Mouse (Mus musculus): ENCODE results near the gene Gm45713.
"Not testable (repeated sequence)": the region's sequence is repeated elsewhere in the genome, so short reads cannot be mapped to it uniquely, and the experiment has no call there.

The Gm45713 gene

GRCm38 (mm10) chr7:45162996-45163615 is 27.1 kb upstream of the Gm45713 start:
- no peak for DNase-seq (ENCODE audit: extremely low spot score, low read depth, low spot score)

- DNase-seq (ENCODE audit: extremely low spot score, low read depth, low spot score) = no peak
These were observed 26.5 kb upstream of the Gm45713 start for GRCm38 (mm10) chr7:45162551-45162950.

DNA sequence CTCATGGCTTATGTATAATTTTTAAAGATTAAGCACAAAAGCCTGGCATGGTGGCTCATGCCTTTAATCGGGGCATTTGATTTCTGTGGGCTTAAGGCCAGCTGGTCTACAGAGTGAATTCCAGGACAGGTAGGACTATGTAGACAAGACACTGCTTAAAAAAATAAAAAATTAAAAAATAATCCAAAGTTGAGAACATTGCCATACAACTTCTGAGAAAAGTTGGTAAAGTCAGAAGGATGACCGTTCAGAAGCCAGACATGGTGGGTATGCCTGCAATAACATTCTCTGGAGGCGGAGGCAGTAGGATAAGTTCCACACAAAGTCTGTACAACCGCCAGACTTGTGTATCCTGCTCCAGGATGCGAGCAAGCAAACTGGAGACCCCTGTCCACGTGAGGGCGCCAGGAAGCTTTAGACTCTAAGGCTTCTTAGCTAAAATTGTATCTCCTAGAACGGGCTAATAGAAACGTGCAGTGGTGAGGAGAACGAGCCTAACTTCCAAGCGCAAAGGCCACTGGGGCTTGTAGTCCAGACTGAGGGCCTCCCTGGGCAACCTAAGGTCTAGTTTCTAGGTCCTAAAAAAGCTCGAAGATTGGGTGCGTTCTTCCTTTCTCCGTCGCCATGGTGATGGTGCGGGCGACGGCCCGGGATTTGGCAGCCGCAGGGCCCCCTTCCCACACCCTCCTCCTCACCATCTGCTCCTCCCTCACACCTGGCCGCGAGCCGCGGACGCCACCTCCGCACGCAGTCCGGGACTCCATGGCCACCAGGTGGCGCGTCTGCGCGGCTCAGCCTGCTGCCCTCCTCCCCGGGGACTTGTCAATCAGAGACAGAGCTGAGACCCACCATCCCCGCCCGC is 25.8 kb upstream of the Gm45713 start:
- peak; percentile 75 for DNase-seq (ENCODE audit: extremely low spot score, low read depth, low spot score)

DNA sequence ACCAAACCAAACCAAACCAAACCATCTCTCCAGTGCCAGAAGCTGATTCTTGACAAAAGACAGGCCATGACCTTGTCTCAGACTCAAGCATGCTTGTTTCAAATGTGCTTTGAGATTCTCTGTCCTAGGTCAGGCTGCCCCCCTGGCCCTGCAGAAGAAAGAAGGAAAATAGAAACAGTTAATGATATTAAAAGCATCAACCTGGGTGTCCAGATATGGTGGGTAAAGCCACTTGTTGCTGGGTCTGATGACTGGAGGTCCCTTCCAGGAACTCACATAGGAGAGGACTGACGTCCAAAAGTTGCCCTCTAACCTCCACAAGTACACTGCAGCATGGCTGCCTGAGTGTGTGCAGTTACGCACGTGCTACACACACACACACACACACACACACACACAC is 24.8 kb upstream of the Gm45713 start:
- no peak for DNase-seq (ENCODE audit: extremely low spot score, low read depth, low spot score)

DNA sequence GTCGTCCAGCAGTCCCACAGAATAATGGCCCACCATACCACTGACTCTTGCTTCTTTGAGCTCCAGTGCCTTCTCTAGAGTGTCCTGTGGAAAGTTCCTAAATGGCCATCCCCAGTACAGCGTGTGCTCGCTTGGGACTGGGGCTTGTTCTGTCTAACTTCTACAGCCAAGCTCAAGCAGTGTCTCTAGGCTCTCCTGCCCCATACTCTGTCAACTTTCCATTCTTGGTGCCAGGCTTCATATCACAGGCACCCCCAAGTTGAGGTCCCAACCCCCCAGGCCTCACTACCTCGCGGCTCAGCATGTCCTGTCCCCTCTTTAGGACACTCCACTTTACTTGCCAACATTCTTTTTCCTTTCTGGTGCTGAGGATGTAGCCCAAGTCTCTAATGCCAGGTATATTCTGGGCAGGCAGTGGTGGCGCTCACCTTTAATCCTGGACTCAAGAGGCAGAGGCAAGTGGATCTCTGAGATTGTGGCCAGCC is 24.3 kb upstream of the Gm45713 start:
- DNase-seq (ENCODE audit: extremely low spot score, low read depth, low spot score) = no peak

DNA sequence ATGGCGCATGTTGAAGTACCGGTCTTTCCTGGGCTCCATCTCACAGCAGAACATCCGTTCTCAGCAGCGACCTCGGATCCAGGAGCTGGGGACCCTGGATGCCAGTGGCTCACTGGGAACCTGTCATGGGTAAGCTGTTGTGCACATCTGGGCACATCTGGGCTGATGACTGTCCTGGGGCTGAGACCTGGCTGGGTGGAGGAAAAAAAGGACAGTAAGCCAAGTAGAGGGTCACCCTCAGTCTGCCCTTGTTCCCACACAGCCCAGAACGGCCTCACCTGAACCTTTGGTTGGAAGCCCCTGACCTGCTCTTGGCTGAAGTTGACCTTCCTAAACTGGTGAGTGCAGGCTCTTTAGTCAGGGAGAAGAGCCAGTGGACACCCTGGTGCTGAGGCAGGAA is 23.0 kb upstream of the Gm45713 start:
- no peak for DNase-seq (ENCODE audit: extremely low spot score, low read depth, low spot score)

DNA sequence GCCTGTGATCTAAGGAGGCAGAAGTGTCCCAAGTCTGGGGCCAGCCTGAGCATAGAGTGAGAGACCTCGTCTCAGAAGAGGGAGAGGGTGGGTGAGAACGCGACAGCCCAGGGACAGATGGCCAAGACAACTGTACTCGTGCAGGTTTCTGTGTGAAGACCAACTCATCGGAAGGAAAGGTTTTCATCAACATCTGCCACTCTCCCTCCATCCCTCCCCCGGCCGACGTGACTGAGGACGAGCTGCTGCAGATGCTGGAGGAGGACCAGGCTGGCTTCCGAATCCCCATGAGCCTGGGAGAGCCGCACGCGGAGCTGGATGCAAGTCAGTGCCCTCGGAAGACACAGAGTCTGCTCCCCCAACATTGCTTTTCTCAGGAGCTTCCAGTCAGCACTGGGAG is 21.4 kb upstream of the Gm45713 start:
- no peak for DNase-seq (ENCODE audit: extremely low spot score, low read depth, low spot score)

DNA sequence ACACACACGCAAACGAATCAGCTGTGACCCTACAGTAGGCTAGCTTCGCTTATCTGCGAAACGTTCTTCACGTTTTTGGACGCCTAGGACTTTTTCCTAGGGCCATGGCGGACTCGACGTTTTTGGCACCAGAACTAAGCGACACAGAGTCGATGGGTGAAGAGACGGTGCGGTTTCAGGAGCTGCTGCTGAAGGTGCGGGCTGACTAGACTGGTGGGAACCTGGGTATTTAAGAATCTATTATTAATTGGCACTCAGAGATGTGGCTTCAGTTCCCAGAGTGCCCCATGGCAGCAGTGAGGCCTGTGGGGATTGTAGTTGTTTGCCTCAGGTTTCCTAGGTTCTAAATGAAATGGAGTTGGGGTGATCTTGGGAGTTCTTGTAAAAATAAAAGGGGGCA is 20.2 kb upstream of the Gm45713 start:
- no peak for DNase-seq (ENCODE audit: extremely low spot score, low read depth, low spot score)

- DNase-seq (ENCODE audit: extremely low spot score, low read depth, low spot score) = no peak
These were observed 19.6 kb upstream of the Gm45713 start for GRCm38 (mm10) chr7:45155590-45155989.

- no peak for DNase-seq (ENCODE audit: extremely low spot score, low read depth, low spot score)
These were observed 19.0 kb upstream of the Gm45713 start for GRCm38 (mm10) chr7:45154993-45155514.

DNA sequence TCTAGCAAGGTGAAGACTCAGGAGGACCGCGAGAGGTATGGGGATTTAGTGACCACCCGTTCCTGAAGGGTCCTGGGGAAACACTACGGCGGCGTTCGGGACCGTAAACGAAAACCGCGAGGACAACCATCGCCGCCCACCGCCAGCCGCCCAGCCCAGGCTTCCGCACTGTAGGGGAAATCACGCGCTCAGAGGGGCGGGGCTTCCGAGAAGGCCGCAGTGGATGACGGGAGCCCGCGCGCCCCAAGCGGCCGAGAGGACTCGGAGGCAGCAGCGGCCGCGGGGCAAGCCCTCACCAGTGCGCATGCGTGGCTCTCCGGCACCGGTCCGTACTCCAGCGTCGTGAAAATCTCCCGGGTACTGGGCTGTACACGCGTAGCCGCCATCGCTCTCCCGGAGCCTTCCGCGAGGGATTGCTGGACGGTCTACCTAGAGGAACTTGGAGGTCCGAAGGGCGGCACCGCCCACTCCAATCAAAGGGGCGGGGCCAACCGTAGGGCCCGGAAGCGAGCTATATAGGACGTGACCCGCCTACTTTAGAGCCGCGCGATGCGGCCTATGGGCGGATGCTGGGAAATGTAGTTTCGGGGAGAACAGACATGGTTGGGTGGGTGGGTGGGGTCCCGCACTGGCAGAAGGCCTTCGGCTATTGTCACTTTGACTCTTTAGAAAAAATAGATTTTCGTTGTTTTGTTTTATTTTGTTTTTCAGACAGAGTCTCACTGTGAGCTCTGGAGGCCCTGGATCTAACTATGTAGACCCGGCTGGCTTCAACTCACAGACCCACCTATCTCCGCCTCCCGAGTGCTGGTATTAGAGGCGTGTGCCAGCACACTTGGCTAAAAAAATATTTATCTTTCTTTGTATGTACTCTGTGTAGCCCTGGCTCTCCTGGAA is 18.3 kb upstream of the Gm45713 start, which contains the start of the genes Pih1d1 and Aldh16a1:
Gene Pih1d1 (plus strand): TSS at position 208 of the 897 bp plus-strand sequence.
Gene Aldh16a1 (minus strand): TSS at position 489 of the 897 bp plus-strand sequence.
- DNase-seq (ENCODE audit: extremely low spot score, low read depth, low spot score) = peak; percentile 62

DNA sequence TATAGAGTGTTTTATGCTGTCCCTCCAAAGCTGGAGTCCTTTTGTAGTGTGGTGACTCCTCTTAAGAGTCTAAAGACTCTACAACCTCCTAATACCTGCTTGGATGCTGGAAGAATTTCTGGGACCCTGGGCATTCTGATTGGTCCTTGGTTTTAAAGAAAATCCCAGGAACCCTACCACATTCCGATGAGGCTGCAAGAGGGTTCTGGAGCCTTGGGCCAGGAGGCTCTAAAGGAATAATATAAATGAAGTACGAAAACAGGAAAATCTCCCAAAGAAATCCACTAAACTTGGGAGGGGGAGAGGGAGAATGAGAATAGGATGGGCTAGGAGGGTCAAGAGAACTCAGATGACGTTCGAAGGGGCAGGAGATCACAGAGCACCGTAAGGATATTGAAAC is 17.6 kb upstream of the Gm45713 start:
- DNase-seq (ENCODE audit: extremely low spot score, low read depth, low spot score) = no peak

DNA sequence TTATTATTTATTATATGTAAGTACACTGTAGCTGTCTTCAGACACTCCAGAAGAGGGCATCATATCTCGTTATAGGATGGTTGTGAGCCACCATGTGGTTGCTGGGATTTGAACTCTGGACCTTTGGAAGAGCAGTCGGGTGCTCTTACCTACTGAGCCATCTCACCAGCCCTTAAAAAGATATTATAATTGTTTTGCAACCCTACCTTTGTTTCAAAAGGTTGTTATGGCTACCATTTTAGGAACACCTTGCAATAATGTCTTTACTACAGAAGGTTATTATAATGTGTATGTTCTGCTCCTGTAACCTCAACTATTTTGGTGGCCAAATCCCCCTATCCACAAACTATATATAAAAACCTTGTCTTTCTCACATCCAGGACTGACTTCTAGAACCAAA is 17.0 kb upstream of the Gm45713 start:
- DNase-seq (ENCODE audit: extremely low spot score, low read depth, low spot score) = not testable (repeated sequence)

GRCm38 (mm10) chr7:45151303-45151702 is 15.3 kb upstream of the Gm45713 start:
- no peak for DNase-seq (ENCODE audit: extremely low spot score, low read depth, low spot score)

- DNase-seq (ENCODE audit: extremely low spot score, low read depth, low spot score) = no peak
These were observed 14.3 kb upstream of the Gm45713 start for GRCm38 (mm10) chr7:45150321-45150720.

- no peak for DNase-seq (ENCODE audit: extremely low spot score, low read depth, low spot score)
These were observed 13.5 kb upstream of the Gm45713 start for GRCm38 (mm10) chr7:45149545-45149944.

- no peak for DNase-seq (ENCODE audit: extremely low spot score, low read depth, low spot score)
These were observed 12.6 kb upstream of the Gm45713 start for GRCm38 (mm10) chr7:45148534-45149098.

DNA sequence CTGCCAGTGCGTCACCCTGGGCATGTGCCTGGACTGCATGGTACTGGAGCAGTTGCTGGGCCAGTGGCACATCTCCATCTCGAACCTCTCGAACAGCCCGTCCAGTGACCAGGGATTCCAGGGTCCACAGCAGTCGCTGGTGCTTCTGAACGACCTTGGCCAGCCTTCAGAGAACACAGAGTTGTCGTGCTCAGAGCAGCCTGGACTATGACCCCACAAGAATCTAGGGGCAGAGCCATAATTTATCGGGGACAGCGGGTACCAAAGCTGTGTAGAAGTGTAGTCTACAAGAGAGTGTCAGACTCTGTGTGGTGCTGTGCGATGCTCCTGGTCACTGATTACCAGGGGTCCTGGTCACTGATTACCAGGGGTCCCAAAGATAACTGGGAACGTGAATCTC is 11.9 kb upstream of the Gm45713 start:
- DNase-seq (ENCODE audit: extremely low spot score, low read depth, low spot score) = no peak

DNA sequence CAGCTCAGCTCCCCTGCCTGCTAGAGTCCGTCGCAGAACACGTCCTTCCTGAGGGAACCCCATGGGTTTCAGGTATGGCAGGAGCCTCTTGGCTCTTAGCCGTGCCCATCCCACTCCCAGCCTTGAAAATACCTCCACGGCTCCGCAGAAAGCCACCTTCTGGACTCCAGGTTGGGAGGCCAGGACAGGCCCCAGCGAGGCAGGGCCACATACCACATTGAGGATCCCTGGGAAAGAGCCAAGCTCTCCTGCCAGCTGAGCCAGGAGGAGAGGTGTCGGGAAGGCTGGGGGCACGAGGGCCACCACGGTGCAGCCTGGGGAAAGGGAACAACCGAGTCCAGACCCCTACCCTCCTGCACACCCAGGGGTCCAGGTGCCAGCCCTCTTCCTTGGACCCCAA is 11.2 kb upstream of the Gm45713 start:
- no peak for DNase-seq (ENCODE audit: extremely low spot score, low read depth, low spot score)

- no peak for DNase-seq (ENCODE audit: extremely low spot score, low read depth, low spot score)
These were observed 9.4 kb upstream of the Gm45713 start for GRCm38 (mm10) chr7:45145460-45145859.
